8 mouse cellular contexts compared by ENCODE assay signal in genomic region chr19:48144129-48144528, GRCm38 (mm10).
DNase-seq lines count a peak whose midpoint lies in the region; ATAC-seq and TF ChIP-seq lines count a peak whose summit lies in the region.

No protein-coding gene starts in this region.

- peak; percentile 28; the same call in 1 of the 2 replicates for TF ChIP-seq CTCF in liver, adult 2 months (IDR thresholded peaks at IDR 0.05; ENCODE audit: low read depth, low read length)

- DNase-seq in liver, adult 2 months (ENCODE audit: extremely low read depth, low read depth, low spot score): peak; percentile 7
- DNase-seq in liver: no peak
- DNase-seq in brain, adult 2 months (ENCODE audit: low read depth, low spot score): peak; percentile 82
- peak; percentile 46 to 67 for DNase-seq in layer of hippocampus, adult 8-10 months (ENCODE audit: low spot score in 2 of 2)
- DNase-seq in retina, embryonic 14.5 days (ENCODE audit: low spot score): peak; percentile 84

- 51% methylated on average over 1 of the region's 1 CpGs for WGBS in liver, adult 2 months
- WGBS in forebrain, embryonic 13.5 days: 9% methylated on average over 1 of the region's 1 CpGs

- H3K27me3 ChIP-seq in liver, adult 2 months (ENCODE audit: control insufficient read depth, insufficient read depth, low read length): no peaks in the 10 kb centered on the region
- H3K27me3 ChIP-seq in forebrain, embryonic 13.5 days: no peaks in the 10 kb centered on the region; the same call in 1 of the 2 replicates

- H3K27ac ChIP-seq in liver, adult 2 months (replicated peaks; ENCODE audit: insufficient read depth, low read depth, low read length): no peak overlapping the region
- no peak overlapping the region for H3K27ac ChIP-seq in forebrain, embryonic 13.5 days

- ATAC-seq in forebrain, embryonic 13.5 days: peak; percentile 61; the same call in 1 of the 2 replicates
- no peak for ATAC-seq in monocyte, adult 5-6 weeks (replicated peaks; ENCODE audit: insufficient number of reproducible peaks, low FRiP score, low TSS enrichment, poor library complexity, severe bottlenecking)
- ATAC-seq in granulocyte monocyte progenitor cell, adult 5-6 weeks (replicated peaks; ENCODE audit: poor library complexity, severe bottlenecking): no peak

- no peaks in the 10 kb centered on the region for H3K36me3 ChIP-seq in liver, adult 2 months (ENCODE audit: control insufficient read depth, insufficient read depth, low read length)
- no peaks in the 10 kb centered on the region for H3K36me3 ChIP-seq in forebrain, embryonic 13.5 days (ENCODE audit: poor library complexity, severe bottlenecking)

- no peaks in the 10 kb centered on the region for H3K9me3 ChIP-seq in forebrain, embryonic 13.5 days (replicated peaks)

- TF ChIP-seq POLR2A in liver, adult 2 months (IDR thresholded peaks at IDR 0.05; ENCODE audit: extremely low read depth, insufficient read depth, low read length): no peak

- no peak overlapping the region for H3K9ac ChIP-seq in liver, adult 2 months (ENCODE audit: low read depth, low read length)
- H3K9ac ChIP-seq in forebrain, embryonic 13.5 days: no peak overlapping the region

- H3K4me1 ChIP-seq in liver, adult 2 months (ENCODE audit: control insufficient read depth, insufficient read depth, low read length): no peaks in the 10 kb centered on the region
- H3K4me1 ChIP-seq in forebrain, embryonic 13.5 days: no peaks in the 10 kb centered on the region

- no peak overlapping the region for H3K4me3 ChIP-seq in liver, adult 2 months (ENCODE audit: insufficient read depth, low read depth, low read length)
- no peak overlapping the region for H3K4me3 ChIP-seq in forebrain, embryonic 13.5 days

- H3K4me2 ChIP-seq in forebrain, embryonic 13.5 days: no peak overlapping the region

- H3K79me2 ChIP-seq in liver, adult 2 months (ENCODE audit: control insufficient read depth, insufficient read depth, low read length): no peaks in the 10 kb centered on the region
